Mouse (Mus musculus) MEL-GATA-1-ER (cell line): ENCODE results near the gene C8g.

ENCODE experiments used
- DNase-seq: peaks from one replicate; pipeline ENCODE4 v3.0.0-alpha.2; 2012; ENCODE audit warnings: low read depth; ENCODE audit errors: extremely low read depth

Gene C8g

DNA sequence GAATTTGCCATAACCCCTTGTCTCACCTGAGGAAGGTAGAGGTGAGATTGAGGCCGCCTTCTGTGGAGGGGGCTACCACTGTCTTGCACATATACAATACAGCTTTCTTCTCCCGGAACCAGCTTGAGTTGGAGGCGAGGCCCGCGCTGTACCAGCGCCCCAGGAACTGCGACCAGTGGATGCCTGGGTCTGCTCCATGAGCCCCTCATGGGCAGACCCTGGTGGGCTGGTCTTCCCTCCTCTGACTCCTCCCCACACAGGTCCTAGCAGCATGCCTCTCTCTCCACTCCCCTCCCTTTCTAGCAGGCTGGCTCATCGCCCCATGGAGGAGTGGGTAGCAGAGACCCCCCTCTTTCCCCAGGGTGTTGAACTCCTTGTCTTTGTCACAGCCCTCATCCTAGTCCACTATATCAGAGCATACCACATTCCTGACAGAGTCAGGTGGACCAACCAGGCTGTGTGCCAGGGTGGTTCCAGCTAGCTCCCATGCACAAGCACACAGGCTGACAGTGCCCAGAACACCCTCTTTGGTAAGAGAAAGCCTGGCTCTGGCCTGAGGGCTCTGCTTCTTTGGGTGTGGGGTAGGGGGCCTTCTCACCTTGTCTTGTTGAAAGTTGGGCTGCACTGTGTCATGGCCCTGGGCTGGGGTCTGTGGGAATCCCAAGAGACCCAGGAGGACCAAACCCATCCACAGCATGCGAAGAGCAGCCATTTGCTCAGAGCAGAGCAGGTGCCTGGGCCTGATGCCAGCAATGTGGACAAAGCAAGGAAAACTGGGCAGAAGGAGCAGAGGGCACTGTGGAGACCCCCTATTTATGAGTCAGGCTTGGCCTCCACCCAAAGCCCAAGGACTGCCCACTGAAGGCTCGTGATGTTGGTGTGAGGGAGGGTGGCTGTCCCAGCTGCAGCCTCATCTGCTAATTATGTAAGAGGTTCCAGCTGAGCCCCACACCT lies 32.3 kb downstream of the C8g start:
- no peak for DNase-seq

- no peak for DNase-seq
These were observed 33.8 kb downstream of the C8g start for GRCm38 (mm10) chr2:25467606-25468303.

DNA sequence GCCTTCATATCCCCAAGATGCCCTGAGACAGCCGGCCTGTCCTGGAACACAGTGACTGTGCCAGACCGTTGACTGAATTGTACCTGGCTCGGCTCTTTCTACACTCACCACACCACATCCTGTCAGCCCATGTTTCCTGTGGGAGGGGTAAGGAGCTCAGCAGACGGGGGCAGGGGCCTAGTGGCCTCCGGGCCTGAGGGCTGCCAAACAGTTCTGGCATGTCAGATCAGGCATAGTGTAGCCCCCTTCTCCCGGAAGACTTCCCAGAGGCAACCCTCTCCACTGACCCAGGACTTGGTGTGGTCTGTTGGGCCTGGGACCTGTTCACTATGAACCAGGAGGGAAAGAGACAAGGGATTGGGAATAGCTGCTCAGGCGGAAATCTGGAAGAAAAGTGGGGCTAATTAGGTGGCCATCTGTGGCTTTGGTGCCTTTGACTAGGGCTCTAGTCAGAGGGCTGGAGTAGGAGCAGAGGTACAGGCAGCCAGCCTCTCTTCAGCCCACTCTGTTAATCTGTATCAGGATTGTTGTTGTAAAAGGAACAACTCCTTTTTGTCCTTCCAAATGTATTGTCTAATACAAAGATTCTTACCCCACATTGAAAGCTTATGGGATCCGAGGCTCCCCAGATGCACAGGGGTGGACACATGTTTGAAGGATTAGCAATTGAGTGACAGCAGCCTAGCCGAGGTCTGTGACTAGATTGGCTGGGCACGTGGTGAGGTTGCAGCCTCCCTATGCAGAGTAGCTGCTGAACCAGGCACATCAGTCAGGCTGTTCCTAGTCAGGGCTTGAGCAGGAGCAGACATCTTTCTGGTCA lies 35.5 kb downstream of the C8g start:
- no peak for DNase-seq

DNA sequence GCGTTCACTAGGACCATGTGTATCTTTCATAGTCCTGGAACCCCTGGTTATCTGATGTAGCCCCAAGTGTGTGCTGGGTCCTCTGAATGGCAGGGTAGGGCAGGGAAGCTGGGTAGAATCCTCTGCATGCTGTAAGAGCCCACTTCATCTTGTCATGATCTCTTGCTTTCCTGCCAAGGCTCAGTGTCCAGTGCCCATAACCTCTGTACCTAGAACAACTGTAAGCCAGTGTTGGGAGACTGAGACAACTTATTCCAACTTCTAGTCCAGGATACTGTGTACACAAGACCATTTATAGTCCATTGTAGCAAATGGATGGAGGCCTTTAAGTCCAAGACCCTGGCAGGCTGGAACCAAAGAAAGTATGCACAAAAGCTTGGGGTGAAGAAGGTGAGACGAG lies 36.3 kb downstream of the C8g start:
- DNase-seq: no peak

GRCm38 (mm10) chr2:25463630-25464029 lies 37.9 kb downstream of the C8g start:
- no peak for DNase-seq

- DNase-seq: no peak
These were observed 40.1 kb downstream of the C8g start for GRCm38 (mm10) chr2:25461407-25461806.

DNA sequence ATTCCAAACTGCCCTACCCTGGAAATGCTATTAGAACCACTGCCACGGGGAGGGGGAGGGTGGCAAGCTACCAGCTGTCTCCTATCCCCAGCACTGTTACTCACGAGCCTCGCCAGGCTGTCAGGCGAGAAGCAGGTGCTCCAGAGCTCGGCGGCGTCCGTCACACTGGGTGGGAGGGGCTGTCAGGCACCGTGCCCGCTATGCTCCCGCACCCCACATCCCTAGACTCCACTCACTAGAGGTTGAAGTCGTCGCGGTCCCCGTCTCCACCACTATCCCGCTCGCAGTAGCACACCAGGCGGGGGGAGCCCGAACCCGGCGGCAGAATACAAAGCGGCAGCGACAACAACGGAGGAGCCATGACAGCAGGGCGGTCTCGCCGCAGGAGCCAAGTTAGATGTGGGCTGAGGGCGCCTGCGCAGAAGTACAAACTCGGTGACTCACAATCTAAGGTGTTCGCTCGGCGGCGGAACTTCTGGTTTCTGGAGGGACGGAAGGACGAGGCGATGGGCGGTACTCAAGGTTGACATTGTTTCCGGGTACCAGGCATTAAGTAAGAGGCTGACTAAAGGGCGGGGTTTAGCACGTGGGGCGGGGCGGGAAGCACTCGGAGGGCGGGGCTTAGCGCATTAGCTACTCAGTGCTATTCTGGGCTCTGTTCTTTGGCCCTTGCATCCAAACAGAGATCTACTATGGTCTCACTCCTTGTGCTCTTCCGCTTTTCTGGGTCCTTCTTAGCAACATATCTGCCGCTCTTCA lies 40.8 kb downstream of the C8g start, which contains the start of gene Paxx:
TSS of gene Paxx (minus strand) at position 544 of the 759 bp plus-strand sequence.
- peak; percentile 98 for DNase-seq

DNA sequence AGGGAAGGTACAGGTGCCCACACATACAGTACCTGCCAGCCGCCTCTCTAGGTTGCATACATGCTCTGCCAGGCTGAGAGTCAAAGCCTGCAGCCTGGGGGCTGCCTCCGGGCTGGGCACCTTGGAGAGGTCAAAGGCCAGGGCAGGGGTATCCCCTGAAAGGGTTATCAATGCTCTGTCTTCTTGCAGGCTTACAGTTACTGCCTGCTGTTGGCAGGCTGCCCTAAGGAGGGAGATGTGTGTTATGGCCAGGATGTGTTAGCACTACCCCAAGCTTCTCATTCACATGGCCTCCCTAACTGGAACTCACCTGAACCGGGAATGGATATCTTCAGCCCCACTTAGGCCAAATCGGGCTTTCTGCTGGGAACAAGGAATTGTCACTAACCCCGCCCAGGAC lies 41.4 kb downstream of the C8g start:
- DNase-seq: peak; percentile 23

- no peak for DNase-seq
These were observed 42.6 kb downstream of the C8g start for GRCm38 (mm10) chr2:25458911-25459310.

- DNase-seq: no peak
These were observed 44.3 kb downstream of the C8g start for GRCm38 (mm10) chr2:25457022-25457896.

GRCm38 (mm10) chr2:25456205-25456953 lies 45.1 kb downstream of the C8g start, which contains the start of gene Clic3:
TSS of gene Clic3 (plus strand) at chr2:25456838.
- DNase-seq: no peak

DNA sequence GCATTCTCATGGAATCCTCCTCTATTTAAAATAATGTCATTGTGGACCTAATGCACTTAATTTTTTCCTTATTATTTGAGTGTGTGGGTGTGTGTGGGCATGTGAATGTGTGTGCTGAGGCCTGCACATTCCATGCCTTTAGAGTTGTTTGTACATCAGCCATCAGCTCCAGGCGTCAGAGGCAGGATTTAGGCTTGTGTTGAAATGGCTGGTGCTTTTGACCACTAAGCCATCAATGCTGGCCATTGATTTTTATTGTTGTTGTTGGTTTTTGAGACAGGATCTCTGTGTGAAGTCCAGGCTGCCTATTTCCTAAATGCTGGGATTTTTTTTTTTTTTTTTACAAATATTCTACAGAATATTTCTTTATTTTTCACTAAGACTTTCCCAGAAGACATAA lies 48.6 kb downstream of the C8g start:
- DNase-seq: no peak

DNA sequence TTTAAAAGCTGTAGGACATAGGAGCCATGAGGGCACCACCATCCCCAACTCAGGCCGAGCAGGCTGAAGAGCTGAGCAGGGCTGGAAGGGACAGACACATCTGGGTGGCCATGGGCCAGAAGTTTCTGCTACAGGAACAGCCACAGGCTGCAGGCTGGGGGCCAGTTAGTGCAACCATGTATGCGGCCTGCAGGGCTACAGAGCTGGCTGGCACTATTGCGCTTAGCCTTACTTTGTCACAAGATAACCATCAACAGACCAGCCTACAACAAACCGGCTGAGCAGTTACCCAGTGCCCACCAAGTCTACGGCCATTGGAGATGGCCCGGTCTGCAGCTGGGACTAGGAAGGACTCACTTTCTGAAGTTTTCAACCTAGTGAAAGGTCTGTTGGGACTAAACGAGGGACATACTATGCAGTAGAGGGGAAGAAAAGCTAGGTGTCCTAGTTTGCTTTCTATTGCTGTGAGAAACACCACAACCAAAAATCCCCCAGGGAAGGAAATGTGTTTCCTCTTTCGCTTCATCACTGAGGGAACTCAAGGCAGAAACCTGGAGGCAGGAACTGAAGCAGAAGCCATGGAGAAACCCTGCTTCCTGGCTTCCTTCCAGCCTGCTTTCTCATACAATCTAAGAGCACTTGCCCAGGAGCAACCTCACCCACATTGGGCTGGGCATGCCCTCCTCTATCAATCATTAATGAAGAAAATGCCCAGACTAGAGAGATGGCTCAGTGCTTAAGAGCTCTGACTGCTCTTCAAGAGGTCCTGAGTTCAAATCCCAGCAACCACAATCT lies 50.5 kb downstream of the C8g start:
- no peak for DNase-seq
